Mouse (Mus musculus): Measurements from ENCODE around the gene Khdc3.
"Not testable (repeated sequence)": the region's sequence is repeated elsewhere in the genome, so short reads cannot be mapped to it uniquely, and the experiment has no call there.

Khdc3 gene

GRCm38 (mm10) chr9:73097898-73098297 is 3.7 kb upstream of the Khdc3 start:
- DNase-seq (ENCODE audit: low read depth in 1 of 2, low spot score in 2 of 2), result no peak

- DNase-seq (ENCODE audit: low read depth in 1 of 2, low spot score in 2 of 2), result no peak
Observed at GRCm38 (mm10) chr9:73102181-73102580, 545 bp downstream of the Khdc3 start, which contains the start of gene Gm20509. Gm20509 (plus strand) TSS chr9:73102470.

GRCm38 (mm10) chr9:73103159-73103879 is 1.7 kb downstream of the Khdc3 start:
- no peak for DNase-seq (ENCODE audit: low read depth in 1 of 2, low spot score in 2 of 2)

- DNase-seq (ENCODE audit: low read depth in 1 of 2, low spot score in 2 of 2), result no peak
Observed at GRCm38 (mm10) chr9:73103880-73104198, 2.2 kb downstream of the Khdc3 start.

GRCm38 (mm10) chr9:73105141-73105540 is 3.5 kb downstream of the Khdc3 start:
- DNase-seq (ENCODE audit: low read depth in 1 of 2, low spot score in 2 of 2), result no peak

- no peak for DNase-seq (ENCODE audit: low read depth in 1 of 2, low spot score in 2 of 2)
Observed at GRCm38 (mm10) chr9:73105771-73106170, 4.1 kb downstream of the Khdc3 start.

GRCm38 (mm10) chr9:73112919-73113906 is 11.6 kb downstream of the Khdc3 start, which contains the start of gene Rsl24d1:
Rsl24d1 (plus strand) TSS chr9:73113426.
- peak; percentile 52 to 61 for DNase-seq (ENCODE audit: low read depth in 1 of 2, low spot score in 2 of 2)

GRCm38 (mm10) chr9:73116704-73117103 is 15.1 kb downstream of the Khdc3 start:
- not testable (repeated sequence) for DNase-seq (ENCODE audit: low read depth in 1 of 2, low spot score in 2 of 2)

- DNase-seq (ENCODE audit: low read depth in 1 of 2, low spot score in 2 of 2), result no peak
Observed at GRCm38 (mm10) chr9:73118012-73118411, 16.4 kb downstream of the Khdc3 start.

GRCm38 (mm10) chr9:73121735-73122134 is 20.1 kb downstream of the Khdc3 start:
- DNase-seq (ENCODE audit: low read depth in 1 of 2, low spot score in 2 of 2), result no peak

GRCm38 (mm10) chr9:73125043-73125570 is 23.5 kb downstream of the Khdc3 start:
- DNase-seq (ENCODE audit: low read depth in 1 of 2, low spot score in 2 of 2), result peak; percentile 29 to 32

- no peak for DNase-seq (ENCODE audit: low read depth in 1 of 2, low spot score in 2 of 2)
Observed at GRCm38 (mm10) chr9:73127457-73127856, 25.8 kb downstream of the Khdc3 start.

- no peak for DNase-seq (ENCODE audit: low read depth in 1 of 2, low spot score in 2 of 2)
Observed at GRCm38 (mm10) chr9:73129875-73130274, 28.2 kb downstream of the Khdc3 start.

GRCm38 (mm10) chr9:73130529-73130928 is 28.9 kb downstream of the Khdc3 start:
- no peak for DNase-seq (ENCODE audit: low read depth in 1 of 2, low spot score in 2 of 2)

- DNase-seq (ENCODE audit: low read depth in 1 of 2, low spot score in 2 of 2), result no peak
Observed at GRCm38 (mm10) chr9:73137341-73137886, 35.8 kb downstream of the Khdc3 start.
